Mouse (Mus musculus): Measurements from ENCODE around the gene Itm2b. TPM values are rescaled to one million over a fixed set of nuclear protein-coding genes. Genes with fewer than 3 reads are reported as not detected.

The Itm2b gene
- 843 and 883 TPM in 2 replicates for polyA plus RNA-seq (2014; fragmentation: Nextera tagmentation; extraction: Ambion mirVana)

DNA sequence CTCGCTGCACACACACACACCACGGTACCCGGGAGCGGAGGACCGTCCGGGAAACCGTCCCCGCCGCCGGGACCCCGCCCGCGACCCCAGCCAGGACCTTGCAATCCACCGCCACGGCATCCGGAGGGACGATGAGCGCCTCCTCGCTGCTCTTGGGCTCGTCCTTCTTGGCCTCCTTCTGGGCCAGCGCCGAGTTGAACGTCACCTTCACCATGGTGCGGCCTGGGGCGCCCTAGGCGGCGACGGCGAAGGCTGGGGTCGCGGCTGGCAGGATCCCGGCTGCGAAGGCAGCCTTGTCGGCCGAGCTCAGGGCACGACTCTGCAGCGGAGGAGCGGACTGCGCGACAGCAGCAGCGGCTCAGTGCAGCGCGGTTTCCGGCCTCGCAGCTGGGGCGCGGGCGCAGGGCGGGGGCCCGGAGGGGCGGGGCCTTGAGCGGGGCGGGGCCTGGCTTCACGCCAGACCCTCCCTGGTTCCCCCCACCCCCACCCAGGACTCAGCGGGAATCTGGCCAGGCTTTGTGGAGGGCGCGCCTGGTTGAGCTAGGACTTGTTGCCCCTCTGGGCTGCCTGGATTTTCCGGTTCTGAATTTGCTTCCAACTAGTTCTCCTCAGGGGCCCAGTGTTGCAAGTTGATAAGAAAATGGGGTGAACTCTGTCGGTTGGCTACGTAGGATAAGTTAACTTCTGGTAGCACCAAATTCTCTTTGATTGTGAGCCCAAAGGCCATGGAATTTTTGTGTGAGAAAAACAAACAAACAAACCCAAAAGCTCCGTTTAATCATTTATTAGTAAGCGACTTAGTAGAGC is at the start of gene Itm2b:
Gene Itm2b, minus strand, starts transcription at position 377 of the 807 bp plus-strand sequence.
- peaks cover 14 to 63% of the 10 kb centered on the region in 2 experiments for H3K4me1 ChIP-seq (ENCODE audit: control insufficient read depth in 2 of 2, insufficient read depth in 2 of 2, low read length in 2 of 2)
- WGBS, result 1% methylated on average over 58 of the region's 62 CpGs
- H3K4me3 ChIP-seq (ENCODE audit: control insufficient read depth in 1 of 2, insufficient read depth in 1 of 2, low read depth in 1 of 2, low read length in 2 of 2), result peak within 1 kb of the TSS; percentile 77 to 99
- H3K9ac ChIP-seq (ENCODE audit: low read length), result peak within 1 kb of the TSS; percentile 100
- peaks cover 9% of the 10 kb centered on the region for H3K36me3 ChIP-seq (ENCODE audit: control insufficient read depth, insufficient read depth, low read length)
- H3K27ac ChIP-seq (replicated peaks in 1 of 2; ENCODE audit: control insufficient read depth in 1 of 2, insufficient read depth in 1 of 2, low read depth in 2 of 2, low read length in 2 of 2), result peak within 1 kb of the TSS; percentile 96 to 99
- no peaks in the 10 kb centered on the region for H3K9me3 ChIP-seq (ENCODE audit: control insufficient read depth, low read length)
- ATAC-seq (ENCODE audit: insufficient number of reproducible peaks, insufficient read depth, low FRiP score, low read depth), result peak; percentile 93
- H3K4me2 ChIP-seq (ENCODE audit: low read length), result peak within 1 kb of the TSS; percentile 69
- no peaks in the 10 kb centered on the region for H3K27me3 ChIP-seq (ENCODE audit: control insufficient read depth, insufficient read depth, low read length)

- Histone ChIP-seq H3K27ac (replicated peaks in 1 of 2; ENCODE audit: control insufficient read depth in 1 of 2, insufficient read depth in 1 of 2, low read depth in 2 of 2, low read length in 2 of 2) (no peak overlapping the region), H3K9ac (ENCODE audit: low read length) (no peak overlapping the region), H3K4me2 (ENCODE audit: low read length) (no peak overlapping the region), H3K4me1 (ENCODE audit: control insufficient read depth in 2 of 2, insufficient read depth in 2 of 2, low read length in 2 of 2) (no peaks in the 10 kb centered on the region), H3K9me3 (ENCODE audit: control insufficient read depth, low read length) (no peaks in the 10 kb centered on the region), H3K27me3 (ENCODE audit: control insufficient read depth, insufficient read depth, low read length) (no peaks in the 10 kb centered on the region), H3K36me3 (ENCODE audit: control insufficient read depth, insufficient read depth, low read length) (no peaks in the 10 kb centered on the region), H3K4me3 (ENCODE audit: control insufficient read depth in 1 of 2, insufficient read depth in 1 of 2, low read depth in 1 of 2, low read length in 2 of 2) (no peak overlapping the region)
- ATAC-seq (ENCODE audit: insufficient number of reproducible peaks, insufficient read depth, low FRiP score, low read depth), result no peak
- WGBS, result 71% methylated on average over 6 of the region's 6 CpGs
Observed at GRCm38 (mm10) chr14:73433487-73433886, 48.4 kb upstream of the Itm2b start.

DNA sequence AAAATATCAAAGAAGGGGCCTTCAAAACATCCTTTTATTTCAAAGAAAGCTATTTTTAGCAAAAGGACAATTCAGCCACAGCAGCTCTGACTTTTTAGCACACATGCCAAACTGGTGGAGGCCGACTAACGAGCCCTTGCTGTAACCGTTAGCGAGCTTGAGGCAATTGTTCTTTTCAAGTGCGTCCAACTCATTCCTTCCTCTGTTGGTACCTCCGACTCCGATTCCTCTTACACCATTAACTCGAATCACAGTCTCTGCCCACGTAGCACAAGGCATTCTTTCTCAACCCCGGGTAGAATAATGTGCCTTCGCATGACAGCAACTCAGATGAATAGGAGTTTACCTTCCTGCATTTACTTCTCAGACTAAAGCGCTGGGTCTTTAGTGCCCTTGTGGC is 45.5 kb upstream of the Itm2b start:
- no peak overlapping the region for H3K4me2 ChIP-seq (ENCODE audit: low read length)
- peaks cover 4% of the 10 kb centered on the region; the same call in 1 of the 2 replicates for H3K9me3 ChIP-seq (ENCODE audit: control insufficient read depth, low read length)
- no peaks in the 10 kb centered on the region for H3K27me3 ChIP-seq (ENCODE audit: control insufficient read depth, insufficient read depth, low read length)
- no peaks in the 10 kb centered on the region for H3K4me1 ChIP-seq (ENCODE audit: control insufficient read depth in 2 of 2, insufficient read depth in 2 of 2, low read length in 2 of 2)
- 61% methylated on average over 12 of the region's 12 CpGs for WGBS
- no peak overlapping the region for H3K9ac ChIP-seq (ENCODE audit: low read length)
- ATAC-seq (ENCODE audit: insufficient number of reproducible peaks, insufficient read depth, low FRiP score, low read depth), result no peak
- no peak overlapping the region for H3K4me3 ChIP-seq (ENCODE audit: control insufficient read depth in 1 of 2, insufficient read depth in 1 of 2, low read depth in 1 of 2, low read length in 2 of 2)
- no peak overlapping the region for H3K27ac ChIP-seq (replicated peaks in 1 of 2; ENCODE audit: control insufficient read depth in 1 of 2, insufficient read depth in 1 of 2, low read depth in 2 of 2, low read length in 2 of 2)
- H3K36me3 ChIP-seq (ENCODE audit: control insufficient read depth, insufficient read depth, low read length), result no peaks in the 10 kb centered on the region

DNA sequence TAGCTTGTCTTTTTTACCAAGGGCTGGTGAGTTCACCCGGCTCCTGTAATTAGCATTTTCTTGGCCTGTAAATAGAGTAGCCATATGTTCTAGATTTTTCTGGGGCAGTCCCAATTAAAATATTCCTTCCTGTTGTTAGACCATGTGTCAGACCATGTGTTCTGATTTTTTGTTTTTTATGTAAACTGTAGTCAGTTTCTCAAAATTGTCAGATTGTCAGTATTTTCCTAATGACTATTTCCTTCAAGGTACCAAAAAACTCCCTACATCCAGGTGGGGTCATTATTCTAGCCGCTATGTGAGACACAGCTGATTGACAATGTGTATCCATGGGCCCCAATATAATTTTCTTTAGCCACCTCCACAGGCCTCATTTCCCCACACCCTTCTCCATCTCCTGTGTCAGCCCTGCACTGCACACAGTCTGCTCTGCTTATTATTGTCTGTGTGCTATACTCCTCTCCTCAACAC is 40.5 kb upstream of the Itm2b start:
- Histone ChIP-seq H3K9me3 (ENCODE audit: control insufficient read depth, low read length) (peaks cover 4% of the 10 kb centered on the region; the same call in 1 of the 2 replicates), H3K36me3 (ENCODE audit: control insufficient read depth, insufficient read depth, low read length) (no peaks in the 10 kb centered on the region), H3K4me1 (ENCODE audit: control insufficient read depth in 2 of 2, insufficient read depth in 2 of 2, low read length in 2 of 2) (no peaks in the 10 kb centered on the region), H3K4me2 (ENCODE audit: low read length) (no peak overlapping the region), H3K4me3 (ENCODE audit: control insufficient read depth in 1 of 2, insufficient read depth in 1 of 2, low read depth in 1 of 2, low read length in 2 of 2) (no peak overlapping the region), H3K27me3 (ENCODE audit: control insufficient read depth, insufficient read depth, low read length) (no peaks in the 10 kb centered on the region), H3K27ac (replicated peaks in 1 of 2; ENCODE audit: control insufficient read depth in 1 of 2, insufficient read depth in 1 of 2, low read depth in 2 of 2, low read length in 2 of 2) (no peak overlapping the region), H3K9ac (ENCODE audit: low read length) (no peak overlapping the region)
- WGBS, result 88% methylated on average over 2 of the region's 2 CpGs
- no peak for ATAC-seq (ENCODE audit: insufficient number of reproducible peaks, insufficient read depth, low FRiP score, low read depth)

GRCm38 (mm10) chr14:73424961-73425360 is 39.9 kb upstream of the Itm2b start:
- H3K27ac ChIP-seq (replicated peaks in 1 of 2; ENCODE audit: control insufficient read depth in 1 of 2, insufficient read depth in 1 of 2, low read depth in 2 of 2, low read length in 2 of 2), result no peak overlapping the region
- H3K27me3 ChIP-seq (ENCODE audit: control insufficient read depth, insufficient read depth, low read length), result no peaks in the 10 kb centered on the region
- H3K36me3 ChIP-seq (ENCODE audit: control insufficient read depth, insufficient read depth, low read length), result no peaks in the 10 kb centered on the region
- 72% methylated on average over 6 of the region's 6 CpGs for WGBS
- H3K9ac ChIP-seq (ENCODE audit: low read length), result no peak overlapping the region
- H3K4me2 ChIP-seq (ENCODE audit: low read length), result no peak overlapping the region
- peaks cover 4% of the 10 kb centered on the region; the same call in 1 of the 2 replicates for H3K9me3 ChIP-seq (ENCODE audit: control insufficient read depth, low read length)
- H3K4me1 ChIP-seq (ENCODE audit: control insufficient read depth in 2 of 2, insufficient read depth in 2 of 2, low read length in 2 of 2), result no peaks in the 10 kb centered on the region
- no peak for ATAC-seq (ENCODE audit: insufficient number of reproducible peaks, insufficient read depth, low FRiP score, low read depth)
- H3K4me3 ChIP-seq (ENCODE audit: control insufficient read depth in 1 of 2, insufficient read depth in 1 of 2, low read depth in 1 of 2, low read length in 2 of 2), result no peak overlapping the region

DNA sequence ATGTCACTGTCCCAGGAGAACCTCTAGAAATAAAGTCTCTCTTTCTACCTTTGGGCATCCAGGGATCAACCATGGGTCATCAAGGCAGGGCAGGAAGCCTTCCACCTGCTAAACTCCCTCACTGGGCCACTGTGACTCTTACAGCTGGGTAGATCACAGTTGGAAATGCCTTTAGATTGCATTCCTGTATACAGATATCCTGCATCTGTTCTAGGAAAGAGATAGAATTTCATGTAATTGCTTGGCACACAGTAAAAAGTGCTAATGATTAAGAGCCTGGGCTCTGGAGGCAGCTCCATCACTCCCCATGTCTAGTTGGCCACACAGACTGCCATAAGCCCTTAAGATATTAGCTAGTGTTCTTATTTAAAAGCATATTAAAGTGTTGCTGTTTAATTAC is 38.5 kb upstream of the Itm2b start:
- no peaks in the 10 kb centered on the region for H3K36me3 ChIP-seq (ENCODE audit: control insufficient read depth, insufficient read depth, low read length)
- no peaks in the 10 kb centered on the region for H3K4me1 ChIP-seq (ENCODE audit: control insufficient read depth in 2 of 2, insufficient read depth in 2 of 2, low read length in 2 of 2)
- H3K4me3 ChIP-seq (ENCODE audit: control insufficient read depth in 1 of 2, insufficient read depth in 1 of 2, low read depth in 1 of 2, low read length in 2 of 2), result no peak overlapping the region
- no peaks in the 10 kb centered on the region for H3K27me3 ChIP-seq (ENCODE audit: control insufficient read depth, insufficient read depth, low read length)
- no peak overlapping the region for H3K9ac ChIP-seq (ENCODE audit: low read length)
- no peak overlapping the region for H3K27ac ChIP-seq (replicated peaks in 1 of 2; ENCODE audit: control insufficient read depth in 1 of 2, insufficient read depth in 1 of 2, low read depth in 2 of 2, low read length in 2 of 2)
- ATAC-seq (ENCODE audit: insufficient number of reproducible peaks, insufficient read depth, low FRiP score, low read depth), result no peak
- no peak overlapping the region for H3K4me2 ChIP-seq (ENCODE audit: low read length)
- peaks cover 4% of the 10 kb centered on the region; the same call in 1 of the 2 replicates for H3K9me3 ChIP-seq (ENCODE audit: control insufficient read depth, low read length)

DNA sequence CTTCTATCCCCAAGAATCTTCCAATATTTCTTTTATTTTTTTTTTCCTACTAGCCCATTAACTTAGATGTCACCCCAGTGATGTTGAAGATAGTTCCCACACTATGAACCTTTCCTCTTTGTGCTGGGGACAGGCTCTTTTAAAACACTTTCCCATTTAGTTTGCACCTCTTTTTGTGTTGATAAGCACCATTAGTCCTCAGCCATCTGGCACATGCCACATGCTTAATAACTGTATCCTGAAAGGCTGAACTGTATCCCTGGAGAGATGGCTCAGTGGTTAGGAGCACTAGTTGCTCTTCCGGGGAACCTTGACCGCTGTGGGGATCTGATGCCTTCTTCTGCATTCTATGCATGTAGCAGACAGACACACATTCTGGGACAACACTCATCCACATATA is 37.5 kb upstream of the Itm2b start:
- H3K27me3 ChIP-seq (ENCODE audit: control insufficient read depth, insufficient read depth, low read length), result no peaks in the 10 kb centered on the region
- H3K4me1 ChIP-seq (ENCODE audit: control insufficient read depth in 2 of 2, insufficient read depth in 2 of 2, low read length in 2 of 2), result no peaks in the 10 kb centered on the region
- peaks cover 4% of the 10 kb centered on the region; the same call in 1 of the 2 replicates for H3K9me3 ChIP-seq (ENCODE audit: control insufficient read depth, low read length)
- no peak for ATAC-seq (ENCODE audit: insufficient number of reproducible peaks, insufficient read depth, low FRiP score, low read depth)
- no peak overlapping the region for H3K4me3 ChIP-seq (ENCODE audit: control insufficient read depth in 1 of 2, insufficient read depth in 1 of 2, low read depth in 1 of 2, low read length in 2 of 2)
- WGBS, result 96% methylated on average over 2 of the region's 2 CpGs
- no peak overlapping the region for H3K9ac ChIP-seq (ENCODE audit: low read length)
- H3K36me3 ChIP-seq (ENCODE audit: control insufficient read depth, insufficient read depth, low read length), result no peaks in the 10 kb centered on the region
- H3K27ac ChIP-seq (replicated peaks in 1 of 2; ENCODE audit: control insufficient read depth in 1 of 2, insufficient read depth in 1 of 2, low read depth in 2 of 2, low read length in 2 of 2), result no peak overlapping the region
- no peak overlapping the region for H3K4me2 ChIP-seq (ENCODE audit: low read length)
